Mouse (Mus musculus) left cerebral cortex, postnatal 4 days (tissue): ENCODE data around the gene Ambra1. TPM values are rescaled to one million over a fixed set of nuclear protein-coding genes. Genes with fewer than 3 reads are reported as not detected.
A peak's percentile ranks its signal among the peaks of the same experiment; 100 is the strongest.

Experiments
- DNase-seq: peaks from one replicate; pipeline ENCODE4 v3.0.0-alpha.2; 2022
- intact Hi-C: fragments of 180-260 bp; cut with DNase I; formaldehyde crosslinking; loops from one replicate; pipeline ENCODE4 v1.15.1; 2025
- total RNA-seq, 2 experiments: library from RNA; stranded (reverse); gene quantifications; 2 replicates each; pipeline ENCODE4 v1.2.3; 2021

Ambra1 gene
- total RNA-seq, 2 experiments from 2014 or later, result 56.5 to 56.7 TPM

DNA sequence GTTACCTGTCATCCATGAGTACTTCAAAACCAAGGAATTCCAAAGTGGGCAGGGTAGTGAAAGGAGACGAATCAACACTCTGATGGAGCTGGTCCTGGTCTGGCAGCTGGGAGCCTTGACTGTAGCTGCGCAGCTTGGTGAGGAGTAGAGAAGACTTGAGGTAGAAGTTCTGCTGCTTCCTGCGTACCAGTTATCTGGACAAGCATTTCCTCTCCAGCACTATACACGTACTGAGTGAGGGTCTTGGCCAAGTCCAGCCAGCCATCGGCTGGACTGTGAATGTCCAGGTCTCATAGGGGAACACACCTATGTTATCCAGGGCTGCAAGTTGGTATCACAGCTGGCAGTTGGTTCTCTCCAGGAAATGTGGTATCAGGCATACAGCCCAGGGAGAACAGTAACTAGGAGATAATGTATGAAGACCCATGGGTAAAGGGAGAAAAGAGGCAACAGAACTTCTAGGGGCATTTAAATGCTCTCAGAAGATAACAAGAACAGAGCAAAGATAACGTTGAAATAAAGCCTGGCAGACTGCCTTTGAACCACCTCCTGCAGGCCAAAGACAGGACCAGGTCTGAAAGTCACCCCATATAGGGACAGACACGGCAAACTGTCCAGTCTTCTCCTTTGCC is 186.5 kb downstream of the Ambra1 start:
- no peak for DNase-seq
- intact Hi-C loops, result no loop called here

DNA sequence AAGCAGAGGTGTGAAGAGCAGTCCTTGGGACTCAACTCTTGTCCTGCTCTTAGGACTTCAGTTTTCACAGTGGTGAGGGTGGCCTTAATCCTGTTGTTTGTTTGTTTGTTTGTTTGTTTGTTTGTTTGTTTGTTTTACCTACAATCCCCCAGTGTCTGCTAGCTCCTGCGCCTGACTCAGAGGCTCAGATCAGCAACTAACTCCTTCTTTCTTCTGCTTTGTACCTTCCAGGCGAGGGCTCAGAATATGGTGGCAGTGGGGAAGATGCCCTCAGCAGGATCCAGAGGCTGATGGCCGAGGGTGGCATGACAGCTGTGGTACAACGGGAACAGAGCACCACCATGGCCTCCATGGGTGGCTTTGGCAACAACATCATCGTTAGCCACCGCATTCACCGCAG is 187.2 kb downstream of the Ambra1 start:
- no peak for DNase-seq
- intact Hi-C loops, result no loop called here

GRCm38 (mm10) chr2:91920130-91920529 is 190.2 kb downstream of the Ambra1 start:
- intact Hi-C loops, result loop anchor here (5.0 kb wide), 1 partner anchor 143 kb away; no protein-coding TSS in a partner anchor
- no peak for DNase-seq

DNA sequence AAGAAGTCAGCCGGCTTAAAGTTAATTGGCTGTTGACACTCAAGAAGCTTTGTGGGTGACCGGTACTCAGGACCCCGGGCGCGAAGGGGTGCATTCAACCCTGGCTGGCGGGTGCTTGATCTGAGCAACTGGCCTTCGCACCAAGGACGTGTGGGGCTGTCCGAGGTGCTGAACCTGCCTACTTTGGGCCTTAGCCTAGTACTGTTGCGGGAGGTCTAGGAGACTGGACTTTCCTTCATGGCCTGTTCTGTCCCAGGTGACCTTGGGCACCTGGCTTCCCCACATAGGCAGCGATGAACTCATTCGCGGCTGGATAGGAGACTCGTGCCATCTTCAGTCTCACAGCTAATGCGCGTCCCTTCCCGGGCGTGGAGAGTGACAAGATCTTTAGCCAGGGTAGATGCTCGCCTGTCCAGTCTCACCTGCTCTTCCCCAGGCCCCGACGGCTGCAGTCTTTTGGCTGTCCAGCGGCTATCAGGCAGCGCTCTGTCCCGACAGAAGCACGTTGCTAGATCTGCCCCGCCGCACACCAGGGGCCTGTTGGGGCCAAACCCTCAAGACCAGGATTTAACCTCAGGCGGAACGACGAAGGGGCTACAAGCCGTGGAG is 191.4 kb downstream of the Ambra1 start:
- intact Hi-C loops, result loop anchor here (5.0 kb wide), 1 partner anchor 144 kb away; no protein-coding TSS in a partner anchor
- DNase-seq, result no peak

GRCm38 (mm10) chr2:91921790-91922570 is 192.0 kb downstream of the Ambra1 start:
- intact Hi-C loops, result loop anchor here (5.0 kb wide), 1 partner anchor 145 kb away; no protein-coding TSS in a partner anchor
- DNase-seq, result peak; percentile 82

GRCm38 (mm10) chr2:91922586-91923414 is 192.9 kb downstream of the Ambra1 start:
- intact Hi-C loops, result loop anchor here (5.0 kb wide), 1 partner anchor 145 kb away; no protein-coding TSS in a partner anchor

GRCm38 (mm10) chr2:91923415-91924337 is 193.7 kb downstream of the Ambra1 start:
- DNase-seq, result peak; percentile 82
- intact Hi-C loops, result loop anchor here (5.0 kb wide), 1 partner anchor 146 kb away; no protein-coding TSS in a partner anchor

More at GRCm38 (mm10) chr2:91922586-91923414, 192.9 kb downstream of the Ambra1 start:
- DNase-seq, result no peak

- DNase-seq, result no peak
- intact Hi-C loops, result loop anchor here (5.0 kb wide), 1 partner anchor 147 kb away; no protein-coding TSS in a partner anchor
These were observed 194.8 kb downstream of the Ambra1 start for GRCm38 (mm10) chr2:91924726-91925125.

DNA sequence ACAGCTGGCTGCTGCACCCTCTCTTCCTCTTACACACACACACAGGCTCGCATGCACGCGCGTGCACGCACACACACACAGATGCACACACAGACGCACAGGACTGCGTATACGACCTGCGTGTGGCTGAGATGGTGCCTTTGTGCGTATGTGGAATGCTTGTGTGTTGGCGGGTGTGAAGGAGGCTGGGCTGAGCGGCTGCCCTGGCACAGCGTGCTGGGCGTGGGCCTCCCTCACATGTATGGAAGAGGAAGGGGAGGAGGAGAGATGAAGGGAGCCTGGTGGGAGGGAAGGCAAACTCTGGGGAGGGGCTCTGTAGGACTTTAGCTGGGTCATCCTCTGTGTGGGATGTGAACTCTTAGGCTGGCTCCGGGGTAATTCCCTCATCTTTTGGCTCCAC is 195.5 kb downstream of the Ambra1 start:
- intact Hi-C loops, result no loop called here
- no peak for DNase-seq

DNA sequence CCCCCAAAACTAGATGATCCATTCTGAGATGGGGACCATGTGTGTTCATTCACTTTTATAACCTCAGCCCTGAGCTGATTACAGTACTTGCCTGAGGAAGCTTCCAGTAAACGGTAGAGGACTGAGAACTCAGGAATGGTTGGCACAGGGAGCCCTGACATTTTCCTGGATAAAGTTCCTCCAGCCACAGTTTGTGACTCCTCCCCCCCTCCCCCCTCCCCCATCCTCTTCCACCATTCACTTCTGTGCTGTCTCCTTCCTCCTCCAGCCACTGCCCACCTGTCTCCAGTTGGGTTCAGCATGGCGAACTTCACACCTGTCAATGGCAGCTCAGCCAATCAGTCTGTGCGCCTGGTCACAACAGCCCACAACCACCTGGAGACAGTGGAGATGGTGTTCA is 197.0 kb downstream of the Ambra1 start, which contains the start of gene Chrm4:
Gene Chrm4, plus strand, starts transcription at position 301 of the 400 bp plus-strand sequence.
- intact Hi-C loops, result no loop called here
- no peak for DNase-seq

GRCm38 (mm10) chr2:91927826-91928533 is 198.0 kb downstream of the Ambra1 start:
- peak; percentile 86 for DNase-seq
- intact Hi-C loops, result no loop called here

- DNase-seq, result no peak
- intact Hi-C loops, result no loop called here
These were observed 198.8 kb downstream of the Ambra1 start for GRCm38 (mm10) chr2:91928534-91929350.

- intact Hi-C loops, result no loop called here
- no peak for DNase-seq
These were observed 199.5 kb downstream of the Ambra1 start for GRCm38 (mm10) chr2:91929455-91929854.

DNA sequence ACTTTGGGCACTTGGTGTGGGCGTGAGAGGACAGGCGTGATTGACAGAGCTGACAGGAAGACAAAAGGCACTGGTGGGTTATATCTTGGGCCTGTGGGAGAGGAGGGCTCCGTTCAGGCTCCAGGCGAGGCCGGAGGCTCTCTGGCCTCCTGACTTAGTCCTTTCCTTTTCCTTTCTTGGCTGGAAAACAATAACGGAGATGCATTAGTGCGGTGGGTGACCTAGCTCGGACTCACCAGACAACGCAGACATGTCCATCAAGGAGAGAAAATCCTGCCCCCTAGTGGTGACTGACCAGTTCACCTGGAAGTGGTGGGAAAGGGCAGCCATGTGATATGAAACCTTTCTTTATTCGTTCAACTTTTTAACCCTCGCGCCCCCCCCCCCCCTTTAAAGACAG is 200.0 kb downstream of the Ambra1 start:
- DNase-seq, result peak; percentile 78
- intact Hi-C loops, result no loop called here

DNA sequence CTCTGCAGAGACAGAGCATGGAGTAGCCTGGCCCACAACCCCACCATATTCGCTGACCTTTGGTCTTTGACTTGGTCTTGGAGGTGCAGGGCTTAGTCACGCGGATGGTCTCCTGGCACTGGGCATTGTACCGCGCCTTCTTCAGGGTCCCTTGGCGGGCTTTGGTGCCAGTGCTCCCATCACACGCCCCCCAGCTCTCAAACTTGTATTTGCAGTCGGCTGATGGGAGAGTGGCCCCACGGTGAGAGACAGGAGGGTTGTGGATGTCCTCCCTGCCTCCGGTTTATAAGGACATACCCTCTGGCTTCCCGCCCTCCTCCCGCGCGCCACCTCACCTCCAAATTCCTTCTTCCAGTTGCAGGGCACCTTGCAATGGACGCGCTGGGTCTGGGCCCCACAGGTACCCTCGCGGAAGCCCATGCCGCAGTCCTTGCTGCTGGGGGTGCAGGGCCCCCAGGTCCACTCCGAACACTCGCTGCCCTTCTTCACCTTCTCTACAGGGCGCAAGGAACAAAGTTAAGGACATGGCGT is 200.9 kb downstream of the Ambra1 start:
- DNase-seq, result no peak
- intact Hi-C loops, result no loop called here

- intact Hi-C loops, result no loop called here
These were observed 201.6 kb downstream of the Ambra1 start for GRCm38 (mm10) chr2:91931328-91932159.

More at GRCm38 (mm10) chr2:91931328-91932159, 201.6 kb downstream of the Ambra1 start:
- peak; percentile 84 for DNase-seq
